In genomic region chr19:3848207-3848808, GRCm38 (mm10) we compare ENCODE assay signal across 22 mouse cellular contexts. TPM values are rescaled to one million over a fixed set of nuclear protein-coding genes. Genes with fewer than 3 reads are reported as not detected.
DNase-seq lines count a peak whose midpoint lies in the region; ATAC-seq and TF ChIP-seq lines count a peak whose summit lies in the region.
"Had no signal": no experiment of that assay in that cellular context is flagged by ENCODE, and none has a peak within 500 bp of the region (broad histone marks: within the 10 kb centered on the region; RNA-seq: fewer than 3 reads in every experiment).

No protein-coding gene starts in this region.

- peaks cover 24% of the 10 kb centered on the region for H3K4me1 ChIP-seq in kidney, adult 2 months (ENCODE audit: control insufficient read depth, insufficient read depth, low read length)
- H3K4me1 ChIP-seq in midbrain, embryonic 14.5 days (ENCODE audit: control insufficient read depth, insufficient read depth, low read length): peaks cover 12% of the 10 kb centered on the region
- H3K4me1 ChIP-seq in heart, embryonic 11.5 days (ENCODE audit: control insufficient read depth, insufficient read depth, low read length): peaks cover 13% of the 10 kb centered on the region

- no peak overlapping the region for H3K9ac ChIP-seq in midbrain, embryonic 14.5 days (replicated peaks; ENCODE audit: low read length)
- H3K9ac ChIP-seq in heart, embryonic 11.5 days (ENCODE audit: low read depth, low read length): no peak overlapping the region
- H3K9ac ChIP-seq: embryonic facial prominence, embryonic 12.5 days; heart, embryonic 15.5 days; hindbrain, embryonic 15.5 days; liver, embryonic 15.5 days; midbrain, embryonic 13.5 days; neural tube, embryonic 13.5 days; stomach, embryonic 15.5 days had no signal

- WGBS in kidney, adult 2 months: 39% methylated on average over 7 of the region's 7 CpGs
- 90% methylated on average over 7 of the region's 7 CpGs for WGBS in midbrain, embryonic 14.5 days
- 85% methylated on average over 7 of the region's 7 CpGs for WGBS in heart, embryonic 11.5 days (ENCODE audit: insufficient replicate concordance)

- no peak for TF ChIP-seq POLR2A in kidney, adult 2 months (IDR thresholded peaks at IDR 0.05; ENCODE audit: low read depth, low read length)

- no peaks in the 10 kb centered on the region for H3K27me3 ChIP-seq in kidney, adult 2 months (replicated peaks; ENCODE audit: control insufficient read depth, insufficient read depth, low read length)
- H3K27me3 ChIP-seq in midbrain, embryonic 14.5 days (ENCODE audit: control insufficient read depth, insufficient read depth, low read length): no peaks in the 10 kb centered on the region
- no peaks in the 10 kb centered on the region for H3K27me3 ChIP-seq in heart, embryonic 11.5 days (ENCODE audit: control insufficient read depth, insufficient read depth, low read length)
- H3K27me3 ChIP-seq: embryonic facial prominence, embryonic 12.5 days; heart, embryonic 15.5 days; hindbrain, embryonic 15.5 days; liver, embryonic 15.5 days; midbrain, embryonic 13.5 days; neural tube, embryonic 13.5 days; stomach, embryonic 15.5 days had no signal

- H3K36me3 ChIP-seq in kidney, adult 2 months (ENCODE audit: control insufficient read depth, insufficient read depth, low read length): no peaks in the 10 kb centered on the region
- H3K36me3 ChIP-seq in midbrain, embryonic 14.5 days (ENCODE audit: control insufficient read depth, insufficient read depth, low read length): no peaks in the 10 kb centered on the region
- no peaks in the 10 kb centered on the region for H3K36me3 ChIP-seq in heart, embryonic 11.5 days (ENCODE audit: control insufficient read depth, insufficient read depth, low read length)
- H3K36me3 ChIP-seq: embryonic facial prominence, embryonic 12.5 days; heart, embryonic 15.5 days; hindbrain, embryonic 15.5 days; liver, embryonic 15.5 days; midbrain, embryonic 13.5 days; neural tube, embryonic 13.5 days; stomach, embryonic 15.5 days had no signal

- intact Hi-C loops in gastrocnemius, postnatal 14 days (cut with DNase I; ENCODE audit: low total_unique reads): no loop called here

- no peak for ATAC-seq in midbrain, embryonic 14.5 days (ENCODE audit: low FRiP score, low TSS enrichment)
- no peak for ATAC-seq in heart, embryonic 11.5 days (replicated peaks; ENCODE audit: insufficient number of reproducible peaks, low FRiP score, low TSS enrichment)
- ATAC-seq: forebrain, embryonic 14.5 days; midbrain, embryonic 13.5 days had no signal

- peak overlapping the region; percentile 75 for H3K27ac ChIP-seq in kidney, adult 2 months (ENCODE audit: insufficient read depth, low read depth, low read length)
- no peak overlapping the region for H3K27ac ChIP-seq in midbrain, embryonic 14.5 days (replicated peaks; ENCODE audit: low read depth, low read length)
- no peak overlapping the region for H3K27ac ChIP-seq in heart, embryonic 11.5 days (ENCODE audit: low read depth, low read length)
- H3K27ac ChIP-seq: embryonic facial prominence, embryonic 12.5 days; heart, embryonic 15.5 days; hindbrain, embryonic 15.5 days; midbrain, embryonic 13.5 days; neural tube, embryonic 13.5 days; stomach, embryonic 15.5 days had no signal

- no peak overlapping the region for H3K4me3 ChIP-seq in kidney, adult 2 months (ENCODE audit: insufficient read depth, low read depth, low read length)
- H3K4me3 ChIP-seq in midbrain, embryonic 14.5 days (replicated peaks; ENCODE audit: low read depth, low read length): no peak overlapping the region
- H3K4me3 ChIP-seq in heart, embryonic 11.5 days (ENCODE audit: low read depth, low read length): no peak overlapping the region
- H3K4me3 ChIP-seq: embryonic facial prominence, embryonic 12.5 days; heart, embryonic 15.5 days; hindbrain, embryonic 15.5 days; liver, embryonic 15.5 days; midbrain, embryonic 13.5 days; neural tube, embryonic 13.5 days; stomach, embryonic 15.5 days had no signal

- H3K9me3 ChIP-seq in midbrain, embryonic 14.5 days (ENCODE audit: control insufficient read depth, low read length): no peaks in the 10 kb centered on the region
- no peaks in the 10 kb centered on the region for H3K9me3 ChIP-seq in heart, embryonic 11.5 days (replicated peaks; ENCODE audit: control insufficient read depth, low read length)
- H3K9me3 ChIP-seq: embryonic facial prominence, embryonic 12.5 days; heart, embryonic 15.5 days; hindbrain, embryonic 15.5 days; liver, embryonic 15.5 days; midbrain, embryonic 13.5 days; neural tube, embryonic 13.5 days; stomach, embryonic 15.5 days had no signal

- peak; percentile 23 for DNase-seq in gastrocnemius, postnatal 14 days
- no peak for DNase-seq in gastrocnemius, adult 8-10 months (ENCODE audit: low spot score in 2 of 2)
- DNase-seq in forelimb bud, embryonic 11.5 days (ENCODE audit: low read depth, low spot score): peak; percentile 34
- peak; percentile 83 for DNase-seq in kidney, adult 2 months
- peak; percentile 62 for DNase-seq in kidney, postnatal 14 days
- no peak for DNase-seq in midbrain, embryonic 14.5 days
- no peak for DNase-seq in lung, postnatal 10 days
- DNase-seq: B cell, adult 2 months; cerebellum, adult 18-20 months; heart, postnatal 4 days; layer of hippocampus, adult 9-11 months; lung, postnatal 14 days; thymus, adult 2 months had no signal

- H3K4me2 ChIP-seq in midbrain, embryonic 14.5 days (ENCODE audit: low read length): no peak overlapping the region
- H3K4me2 ChIP-seq in heart, embryonic 11.5 days: no peak overlapping the region
- H3K4me2 ChIP-seq: embryonic facial prominence, embryonic 12.5 days; heart, embryonic 15.5 days; hindbrain, embryonic 15.5 days; liver, embryonic 15.5 days; midbrain, embryonic 13.5 days; neural tube, embryonic 13.5 days; stomach, embryonic 15.5 days had no signal

- no peak for TF ChIP-seq CTCF in kidney, adult 2 months (conservative IDR thresholded peaks at IDR 0.05; ENCODE audit: insufficient read depth, insufficient read length, low read depth, low read length)

RNA-seq across cellular contexts. Expression of gene Chka, which starts 3.3 kb away (rescaled TPM):
- total RNA-seq in gastrocnemius, postnatal 14 days (2021): 1 to 10 TPM; 3.5 to 4.5 TPM
- 1 to 10 TPM in 3 of 4 experiments, under 1 TPM in 1; 0.97 to 1.6 (median 1.2) TPM for total RNA-seq in gastrocnemius, adult 8-10 months (2022)
- 65.0 and 72.0 TPM in 2 replicates for polyA plus RNA-seq in kidney, adult 2 months (2012; rRNA removed)
- polyA plus RNA-seq in midbrain, embryonic 14.5 days (2014; fragmentation: Nextera tagmentation; extraction: Ambion mirVana): 50.2 and 51.8 TPM in 2 replicates
- polyA plus RNA-seq in heart, embryonic 11.5 days (2014; fragmentation: Nextera tagmentation; extraction: Ambion mirVana): 26.6 and 27.9 TPM in 2 replicates

RNA-seq across cellular contexts. Expression of gene Tcirg1, which starts 58.6 kb away (rescaled TPM):
- 1 to 10 TPM; 7.3 to 8.5 TPM for total RNA-seq in gastrocnemius, postnatal 14 days (2021)
- total RNA-seq in gastrocnemius, adult 8-10 months (2022): 1 to 10 TPM; 2.2 to 5.1 (median 3.0) TPM
- polyA plus RNA-seq in kidney, adult 2 months (2012; rRNA removed): 69.2 and 71.2 TPM in 2 replicates
- 7.4 and 11.0 TPM in 2 replicates for polyA plus RNA-seq in midbrain, embryonic 14.5 days (2014; fragmentation: Nextera tagmentation; extraction: Ambion mirVana)
- 16.2 and 18.7 TPM in 2 replicates for polyA plus RNA-seq in heart, embryonic 11.5 days (2014; fragmentation: Nextera tagmentation; extraction: Ambion mirVana)

Comparison
In these comparisons a context has a peak if more than half of its experiments do, and no peak if none do; other contexts are left out.
1. DNase-seq: peak in gastrocnemius, postnatal 14 days (single experiment), forelimb bud, embryonic 11.5 days (single experiment), kidney, adult 2 months (single experiment) and kidney, postnatal 14 days (single experiment); none in gastrocnemius, adult 8-10 months (0 of 2), midbrain, embryonic 14.5 days (single experiment) and lung, postnatal 10 days (single experiment).